In the genomic region with DNA sequence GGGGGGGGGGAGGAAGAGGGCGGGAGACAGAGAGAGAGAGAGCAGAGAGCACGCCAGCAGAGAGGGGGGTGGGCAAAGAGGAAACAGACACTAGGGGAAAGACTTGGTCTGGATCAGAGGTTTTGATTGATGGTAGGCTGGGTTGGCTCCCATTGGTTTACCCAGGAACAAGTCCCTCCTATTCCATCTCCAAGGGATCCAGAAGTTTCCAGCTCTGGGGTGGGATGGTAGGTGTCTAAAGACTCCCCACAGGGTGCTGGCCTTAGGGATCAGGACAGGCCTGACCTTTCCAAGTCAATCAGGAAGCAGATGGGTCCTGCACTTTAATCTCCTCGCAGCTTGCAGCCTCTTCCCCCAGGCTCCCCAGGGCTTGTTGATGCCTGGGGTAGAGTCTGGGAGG, we compare ENCODE assay signal across 12 mouse cellular contexts. TPM values are rescaled to one million over a fixed set of nuclear protein-coding genes. Genes with fewer than 3 reads are reported as not detected.
DNase-seq lines count a peak whose midpoint lies in the region; ATAC-seq and TF ChIP-seq lines count a peak whose summit lies in the region.
"Had no signal": no experiment of that assay in that cellular context is flagged by ENCODE, and none has a peak within 500 bp of the region (broad histone marks: within the 10 kb centered on the region; RNA-seq: fewer than 3 reads in every experiment).

No protein-coding gene starts in this region.

- DNase-seq in lung, postnatal 0 days (ENCODE audit: low spot score): no peak
- no peak for DNase-seq in lung, postnatal 36 days
- DNase-seq in forebrain, postnatal 0 days: no peak
- DNase-seq: cerebellum, postnatal 14 days; heart, postnatal 4 days had no signal

- no peak overlapping the region for H3K9ac ChIP-seq in hindbrain, embryonic 16.5 days (ENCODE audit: low read depth, low read length)
- H3K9ac ChIP-seq in hindbrain, embryonic 13.5 days: no peak overlapping the region
- H3K9ac ChIP-seq in lung, postnatal 0 days (replicated peaks; ENCODE audit: low read depth): no peak overlapping the region
- H3K9ac ChIP-seq in limb, embryonic 12.5 days (replicated peaks): no peak overlapping the region
- H3K9ac ChIP-seq in neural tube, embryonic 13.5 days: peak overlapping the region; percentile 34; the same call in 1 of the 2 replicates
- H3K9ac ChIP-seq in forebrain, postnatal 0 days: no peak overlapping the region

- no peak overlapping the region for H3K27ac ChIP-seq in hindbrain, embryonic 16.5 days (ENCODE audit: low read depth, low read length)
- H3K27ac ChIP-seq in hindbrain, embryonic 13.5 days: no peak overlapping the region
- H3K27ac ChIP-seq in lung, postnatal 0 days (ENCODE audit: low read length): no peak overlapping the region
- H3K27ac ChIP-seq in limb, embryonic 12.5 days: peak overlapping the region; percentile 70
- H3K27ac ChIP-seq in neural tube, embryonic 13.5 days (replicated peaks): no peak overlapping the region
- no peak overlapping the region for H3K27ac ChIP-seq in forebrain, postnatal 0 days (ENCODE audit: low read depth, low read length)

- TF ChIP-seq EP300 in lung, postnatal 0 days (IDR thresholded peaks at IDR 0.05): no peak

- H3K27me3 ChIP-seq in hindbrain, embryonic 16.5 days (replicated peaks; ENCODE audit: control insufficient read depth, insufficient read depth, low read length): no peaks in the 10 kb centered on the region
- peaks cover 16% of the 10 kb centered on the region; the same call in 1 of the 2 replicates for H3K27me3 ChIP-seq in hindbrain, embryonic 13.5 days
- no peaks in the 10 kb centered on the region for H3K27me3 ChIP-seq in lung, postnatal 0 days (replicated peaks; ENCODE audit: insufficient read depth, low read length)
- no peaks in the 10 kb centered on the region for H3K27me3 ChIP-seq in limb, embryonic 12.5 days
- H3K27me3 ChIP-seq in neural tube, embryonic 13.5 days: peaks cover 14% of the 10 kb centered on the region
- H3K27me3 ChIP-seq in forebrain, postnatal 0 days (ENCODE audit: insufficient read depth, low read length): no peaks in the 10 kb centered on the region

- H3K9me3 ChIP-seq in hindbrain, embryonic 16.5 days (ENCODE audit: control insufficient read depth, low read length): no peaks in the 10 kb centered on the region
- no peaks in the 10 kb centered on the region for H3K9me3 ChIP-seq in hindbrain, embryonic 13.5 days
- no peaks in the 10 kb centered on the region for H3K9me3 ChIP-seq in lung, postnatal 0 days (ENCODE audit: low read length)
- H3K9me3 ChIP-seq in limb, embryonic 12.5 days: no peaks in the 10 kb centered on the region
- H3K9me3 ChIP-seq in neural tube, embryonic 13.5 days: no peaks in the 10 kb centered on the region
- no peaks in the 10 kb centered on the region for H3K9me3 ChIP-seq in forebrain, postnatal 0 days (ENCODE audit: low read length)

- H3K4me2 ChIP-seq in hindbrain, embryonic 16.5 days (ENCODE audit: low read length): no peak overlapping the region
- no peak overlapping the region for H3K4me2 ChIP-seq in hindbrain, embryonic 13.5 days
- H3K4me2 ChIP-seq in lung, postnatal 0 days (replicated peaks; ENCODE audit: low read depth, low read length): no peak overlapping the region
- peak overlapping the region; percentile 30 for H3K4me2 ChIP-seq in limb, embryonic 12.5 days
- H3K4me2 ChIP-seq in neural tube, embryonic 13.5 days: no peak overlapping the region
- H3K4me2 ChIP-seq in forebrain, postnatal 0 days (ENCODE audit: low read depth): no peak overlapping the region

- TF ChIP-seq CTCF in lung, postnatal 0 days (IDR thresholded peaks at IDR 0.05): no peak
- no peak for TF ChIP-seq CTCF in forebrain, postnatal 0 days (IDR thresholded peaks at IDR 0.05; ENCODE audit: low read depth)

- H3K4me3 ChIP-seq in hindbrain, embryonic 16.5 days (ENCODE audit: low read length): no peak overlapping the region
- H3K4me3 ChIP-seq in hindbrain, embryonic 13.5 days: no peak overlapping the region
- no peak overlapping the region for H3K4me3 ChIP-seq in lung, postnatal 0 days (ENCODE audit: low read depth, low read length)
- H3K4me3 ChIP-seq in limb, embryonic 12.5 days (replicated peaks): no peak overlapping the region
- H3K4me3 ChIP-seq in neural tube, embryonic 13.5 days: no peak overlapping the region
- no peak overlapping the region for H3K4me3 ChIP-seq in forebrain, postnatal 0 days (ENCODE audit: low read depth, low read length)
- H3K4me3 ChIP-seq: erythroblast, embryonic 14.5 days had no signal

- H3K36me3 ChIP-seq in hindbrain, embryonic 16.5 days (ENCODE audit: control insufficient read depth, insufficient read depth, low read length): no peaks in the 10 kb centered on the region
- peaks cover 5% of the 10 kb centered on the region; the same call in 1 of the 2 replicates for H3K36me3 ChIP-seq in hindbrain, embryonic 13.5 days
- H3K36me3 ChIP-seq in lung, postnatal 0 days (ENCODE audit: insufficient read depth, low read length): no peaks in the 10 kb centered on the region
- H3K36me3 ChIP-seq in limb, embryonic 12.5 days: peaks cover 14% of the 10 kb centered on the region
- H3K36me3 ChIP-seq in neural tube, embryonic 13.5 days: 0 out of 2 replicates have a peak, but pooled peaks cover 7% of the 10 kb centered on the region
- no peaks in the 10 kb centered on the region for H3K36me3 ChIP-seq in forebrain, postnatal 0 days (ENCODE audit: insufficient read depth)

- ATAC-seq in hindbrain, embryonic 16.5 days: 0 out of 2 replicates have a peak, but pooled peaks have one; percentile 13
- no peak for ATAC-seq in hindbrain, embryonic 13.5 days (ENCODE audit: low FRiP score)
- ATAC-seq in lung, postnatal 0 days: peak; percentile 66
- no peak for ATAC-seq in limb, embryonic 12.5 days (ENCODE audit: insufficient number of reproducible peaks, insufficient read depth, low FRiP score, low TSS enrichment, low read depth)
- no peak for ATAC-seq in neural tube, embryonic 13.5 days (ENCODE audit: low read depth)
- ATAC-seq in megakaryocyte-erythroid progenitor cell, adult 5-6 weeks (replicated peaks; ENCODE audit: low FRiP score, low TSS enrichment, poor library complexity, severe bottlenecking): no peak
- no peak for ATAC-seq in forebrain, postnatal 0 days
- ATAC-seq: midbrain, embryonic 16.5 days had no signal

- no peaks in the 10 kb centered on the region for H3K4me1 ChIP-seq in hindbrain, embryonic 16.5 days (ENCODE audit: control insufficient read depth, insufficient read depth, low read depth, low read length)
- peaks cover 4% of the 10 kb centered on the region for H3K4me1 ChIP-seq in hindbrain, embryonic 13.5 days (replicated peaks)
- H3K4me1 ChIP-seq in lung, postnatal 0 days (ENCODE audit: insufficient read depth, low read depth, low read length): no peaks in the 10 kb centered on the region
- peaks cover 53% of the 10 kb centered on the region for H3K4me1 ChIP-seq in limb, embryonic 12.5 days (replicated peaks)
- peaks cover 9% of the 10 kb centered on the region; the same call in 1 of the 2 replicates for H3K4me1 ChIP-seq in neural tube, embryonic 13.5 days (replicated peaks)
- H3K4me1 ChIP-seq in forebrain, postnatal 0 days (ENCODE audit: insufficient read depth): no peaks in the 10 kb centered on the region

- WGBS in hindbrain, embryonic 16.5 days: 15% methylated on average over 2 of the region's 3 CpGs
- 12% methylated on average over 2 of the region's 3 CpGs for WGBS in hindbrain, embryonic 13.5 days
- WGBS in lung, postnatal 0 days: 6% methylated on average over 2 of the region's 3 CpGs
- WGBS in limb, embryonic 12.5 days: 7% methylated on average over 3 of the region's 3 CpGs
- WGBS in neural tube, embryonic 13.5 days: 16% methylated on average over 3 of the region's 3 CpGs
- 25% methylated on average over 2 of the region's 3 CpGs for WGBS in forebrain, postnatal 0 days

RNA-seq across cellular contexts. Expression of a gene that starts 5.6 kb away (rescaled TPM):
- polyA plus RNA-seq in hindbrain, embryonic 16.5 days (2015; fragmentation: Nextera tagmentation; extraction: Ambion mirVana): 3.1 and 4.4 TPM in 2 replicates
- 1.8 and 2.3 TPM in 2 replicates for polyA plus RNA-seq in hindbrain, embryonic 13.5 days (2015; fragmentation: Nextera tagmentation; extraction: Ambion mirVana)
- polyA plus RNA-seq in lung, postnatal 0 days (2015; fragmentation: Nextera tagmentation; extraction: Ambion mirVana): 2.7 and 3.1 TPM in 2 replicates
- polyA plus RNA-seq in limb, embryonic 12.5 days (2016; fragmentation: Nextera tagmentation; extraction: Ambion mirVana): 4.4 and 5.7 TPM in 2 replicates
- 2.0 and 2.6 TPM in 2 replicates for polyA plus RNA-seq in neural tube, embryonic 13.5 days (2015; fragmentation: Nextera tagmentation; extraction: Ambion mirVana)
- total RNA-seq in megakaryocyte-erythroid progenitor cell, adult 5-6 weeks (2014; fragmentation: Nextera tagmentation): 0.64 TPM in 1 of 2 replicates, not detected in the other
- not detected in 2 replicates for total RNA-seq in megakaryocyte-erythroid progenitor cell, adult 5-6 weeks (2017)
- 2.2 and 2.5 TPM in 2 replicates for total RNA-seq in forebrain, postnatal 0 days (2014; rRNA removed)
- polyA plus RNA-seq in forebrain, postnatal 0 days (2015; fragmentation: Nextera tagmentation; extraction: Ambion mirVana): 5.9 and 6.0 TPM in 2 replicates
- polyA plus RNA-seq: erythroblast, embryonic 14.5 days had no signal

RNA-seq across cellular contexts. Expression of a gene that starts 10.2 kb away (rescaled TPM):
- 39.9 and 41.5 TPM in 2 replicates for polyA plus RNA-seq in hindbrain, embryonic 16.5 days (2015; fragmentation: Nextera tagmentation; extraction: Ambion mirVana)
- polyA plus RNA-seq in hindbrain, embryonic 13.5 days (2015; fragmentation: Nextera tagmentation; extraction: Ambion mirVana): 36.9 and 37.1 TPM in 2 replicates
- polyA plus RNA-seq in lung, postnatal 0 days (2015; fragmentation: Nextera tagmentation; extraction: Ambion mirVana): 18.8 and 19.0 TPM in 2 replicates
- 38.7 and 39.5 TPM in 2 replicates for polyA plus RNA-seq in limb, embryonic 12.5 days (2016; fragmentation: Nextera tagmentation; extraction: Ambion mirVana)
- 38.7 and 39.9 TPM in 2 replicates for polyA plus RNA-seq in neural tube, embryonic 13.5 days (2015; fragmentation: Nextera tagmentation; extraction: Ambion mirVana)
- total RNA-seq in megakaryocyte-erythroid progenitor cell, adult 5-6 weeks (2014; fragmentation: Nextera tagmentation): 22.3 and 22.6 TPM in 2 replicates
- 17.1 and 21.2 TPM in 2 replicates for total RNA-seq in megakaryocyte-erythroid progenitor cell, adult 5-6 weeks (2017)
- 32.2 and 34.4 TPM in 2 replicates for total RNA-seq in forebrain, postnatal 0 days (2014; rRNA removed)
- 35.1 and 35.8 TPM in 2 replicates for polyA plus RNA-seq in forebrain, postnatal 0 days (2015; fragmentation: Nextera tagmentation; extraction: Ambion mirVana)

RNA-seq across cellular contexts. Expression of a gene that starts 41.7 kb away (rescaled TPM):
- 9.4 and 12.3 TPM in 2 replicates for polyA plus RNA-seq in hindbrain, embryonic 16.5 days (2015; fragmentation: Nextera tagmentation; extraction: Ambion mirVana)
- polyA plus RNA-seq in hindbrain, embryonic 13.5 days (2015; fragmentation: Nextera tagmentation; extraction: Ambion mirVana): 6.6 and 8.2 TPM in 2 replicates
- polyA plus RNA-seq in lung, postnatal 0 days (2015; fragmentation: Nextera tagmentation; extraction: Ambion mirVana): 17.9 and 21.7 TPM in 2 replicates
- polyA plus RNA-seq in limb, embryonic 12.5 days (2016; fragmentation: Nextera tagmentation; extraction: Ambion mirVana): 3.9 and 5.9 TPM in 2 replicates
- 6.8 and 8.1 TPM in 2 replicates for polyA plus RNA-seq in neural tube, embryonic 13.5 days (2015; fragmentation: Nextera tagmentation; extraction: Ambion mirVana)
- total RNA-seq in megakaryocyte-erythroid progenitor cell, adult 5-6 weeks (2014; fragmentation: Nextera tagmentation): 4.8 and 11.4 TPM in 2 replicates
- total RNA-seq in megakaryocyte-erythroid progenitor cell, adult 5-6 weeks (2017): 4.8 and 6.6 TPM in 2 replicates
- 63.6 and 64.8 TPM in 2 replicates for total RNA-seq in forebrain, postnatal 0 days (2014; rRNA removed)
- 7.9 and 9.9 TPM in 2 replicates for polyA plus RNA-seq in forebrain, postnatal 0 days (2015; fragmentation: Nextera tagmentation; extraction: Ambion mirVana)

RNA-seq across cellular contexts. Expression of a gene that starts 52.0 kb away (rescaled TPM):
- 2.0 and 2.9 TPM in 2 replicates for polyA plus RNA-seq in hindbrain, embryonic 16.5 days (2015; fragmentation: Nextera tagmentation; extraction: Ambion mirVana)
- 1.6 and 2.3 TPM in 2 replicates for polyA plus RNA-seq in hindbrain, embryonic 13.5 days (2015; fragmentation: Nextera tagmentation; extraction: Ambion mirVana)
- polyA plus RNA-seq in lung, postnatal 0 days (2015; fragmentation: Nextera tagmentation; extraction: Ambion mirVana): 0.80 and 1.0 TPM in 2 replicates
- 0.18 and 0.36 TPM in 2 replicates for polyA plus RNA-seq in limb, embryonic 12.5 days (2016; fragmentation: Nextera tagmentation; extraction: Ambion mirVana)
- 1.3 and 1.4 TPM in 2 replicates for polyA plus RNA-seq in neural tube, embryonic 13.5 days (2015; fragmentation: Nextera tagmentation; extraction: Ambion mirVana)
- total RNA-seq in megakaryocyte-erythroid progenitor cell, adult 5-6 weeks (2014; fragmentation: Nextera tagmentation): not detected in 2 replicates
- 0.95 TPM in 1 of 2 replicates, not detected in the other for total RNA-seq in megakaryocyte-erythroid progenitor cell, adult 5-6 weeks (2017)
- 16.9 and 20.2 TPM in 2 replicates for total RNA-seq in forebrain, postnatal 0 days (2014; rRNA removed)
- polyA plus RNA-seq in forebrain, postnatal 0 days (2015; fragmentation: Nextera tagmentation; extraction: Ambion mirVana): 5.3 and 8.0 TPM in 2 replicates
- polyA plus RNA-seq: erythroblast, embryonic 14.5 days had no signal

RNA-seq across cellular contexts. Expression of a gene that starts 53.7 kb away (rescaled TPM):
- 39.9 and 42.9 TPM in 2 replicates for polyA plus RNA-seq in hindbrain, embryonic 16.5 days (2015; fragmentation: Nextera tagmentation; extraction: Ambion mirVana)
- polyA plus RNA-seq in hindbrain, embryonic 13.5 days (2015; fragmentation: Nextera tagmentation; extraction: Ambion mirVana): 38.5 and 39.7 TPM in 2 replicates
- polyA plus RNA-seq in lung, postnatal 0 days (2015; fragmentation: Nextera tagmentation; extraction: Ambion mirVana): 109 and 121 TPM in 2 replicates
- polyA plus RNA-seq in limb, embryonic 12.5 days (2016; fragmentation: Nextera tagmentation; extraction: Ambion mirVana): 66.4 and 68.8 TPM in 2 replicates
- polyA plus RNA-seq in neural tube, embryonic 13.5 days (2015; fragmentation: Nextera tagmentation; extraction: Ambion mirVana): 41.2 and 46.3 TPM in 2 replicates
- 19.3 and 34.8 TPM in 2 replicates for total RNA-seq in megakaryocyte-erythroid progenitor cell, adult 5-6 weeks (2014; fragmentation: Nextera tagmentation)
- total RNA-seq in megakaryocyte-erythroid progenitor cell, adult 5-6 weeks (2017): 27.9 and 53.7 TPM in 2 replicates
- total RNA-seq in forebrain, postnatal 0 days (2014; rRNA removed): 40.6 and 45.9 TPM in 2 replicates
- polyA plus RNA-seq in forebrain, postnatal 0 days (2015; fragmentation: Nextera tagmentation; extraction: Ambion mirVana): 30.0 and 30.6 TPM in 2 replicates

Comparison
In these comparisons a context has a peak if more than half of its experiments do, and no peak if none do; other contexts are left out.
1. ATAC-seq: peak in hindbrain, embryonic 16.5 days (single experiment) and lung, postnatal 0 days (single experiment); none in hindbrain, embryonic 13.5 days (single experiment), limb, embryonic 12.5 days (single experiment), neural tube, embryonic 13.5 days (single experiment), megakaryocyte-erythroid progenitor cell, adult 5-6 weeks (single experiment) and forebrain, postnatal 0 days (single experiment).